In the genomic region with DNA sequence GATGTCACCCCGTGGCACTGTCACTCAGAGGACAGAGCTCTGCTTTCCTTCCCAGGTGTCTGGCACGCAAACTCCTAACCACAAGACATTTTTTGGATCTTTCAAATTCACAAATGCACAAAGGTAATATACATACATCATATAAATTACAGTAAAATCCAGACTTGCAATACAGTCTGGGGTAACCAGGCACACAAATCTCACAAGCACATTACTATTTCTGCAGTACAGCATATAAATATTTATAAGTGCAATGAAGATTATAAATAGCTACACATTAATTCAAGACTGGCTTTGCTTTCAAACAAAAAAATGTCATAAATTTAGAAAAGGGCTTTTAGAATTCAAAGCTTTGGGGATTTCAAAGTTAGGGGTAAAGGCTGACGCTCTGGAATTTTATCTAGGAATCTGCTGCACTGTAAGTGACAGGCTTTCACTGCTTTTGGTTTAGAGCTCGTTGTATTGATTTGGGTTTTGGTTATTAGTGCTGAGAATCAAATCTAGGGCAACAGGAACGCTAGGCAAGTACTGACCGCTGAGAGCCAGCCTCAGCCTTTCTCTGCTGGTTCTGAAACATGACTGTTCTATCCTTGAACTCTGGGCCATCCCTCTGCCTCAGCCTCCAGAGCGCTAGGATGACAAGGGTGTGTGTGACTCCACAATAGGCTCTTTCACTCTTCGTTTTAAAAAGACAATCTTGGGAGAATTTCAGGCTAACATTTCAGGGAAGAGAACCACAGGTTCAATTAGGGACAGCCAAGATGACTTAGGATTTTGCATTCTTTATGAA, we compare ENCODE assay signal across 28 mouse cellular contexts. TPM values are rescaled to one million over a fixed set of nuclear protein-coding genes. Genes with fewer than 3 reads are reported as not detected.
DNase-seq lines count a peak whose midpoint lies in the region; ATAC-seq and TF ChIP-seq lines count a peak whose summit lies in the region.
"Had no signal": no experiment of that assay in that cellular context is flagged by ENCODE, and none has a peak within 500 bp of the region (broad histone marks: within the 10 kb centered on the region; RNA-seq: fewer than 3 reads in every experiment).

No protein-coding gene starts in this region.

- H3K9me3 ChIP-seq in forebrain, embryonic 15.5 days, result no peaks in the 10 kb centered on the region
- no peaks in the 10 kb centered on the region for H3K9me3 ChIP-seq in forebrain, embryonic 13.5 days (replicated peaks)
- H3K9me3 ChIP-seq in forebrain, embryonic 16.5 days (ENCODE audit: control insufficient read depth, low read length), result no peaks in the 10 kb centered on the region
- H3K9me3 ChIP-seq in forebrain, postnatal 0 days (ENCODE audit: low read length), result no peaks in the 10 kb centered on the region
- H3K9me3 ChIP-seq: hindbrain, embryonic 15.5 days; midbrain, embryonic 12.5 days; neural tube, embryonic 12.5 days had no signal

- no peak overlapping the region for H3K4me2 ChIP-seq in forebrain, embryonic 15.5 days (replicated peaks)
- H3K4me2 ChIP-seq in forebrain, embryonic 13.5 days, result no peak overlapping the region
- 0 out of 2 replicates have a peak overlapping the region, but pooled peaks have one; percentile 11 for H3K4me2 ChIP-seq in forebrain, embryonic 16.5 days (ENCODE audit: low read length)
- H3K4me2 ChIP-seq in forebrain, postnatal 0 days (ENCODE audit: low read depth), result no peak overlapping the region
- H3K4me2 ChIP-seq: heart, embryonic 11.5 days; hindbrain, embryonic 15.5 days; lung, embryonic 14.5 days; midbrain, embryonic 12.5 days; neural tube, embryonic 12.5 days had no signal

- peaks cover 7% of the 10 kb centered on the region for H3K4me1 ChIP-seq in forebrain, embryonic 15.5 days
- H3K4me1 ChIP-seq in forebrain, embryonic 13.5 days, result 0 out of 2 replicates have a peak, but pooled peaks cover 4% of the 10 kb centered on the region
- H3K4me1 ChIP-seq in kidney, adult 2 months (ENCODE audit: control insufficient read depth, insufficient read depth, low read length), result peaks cover 6% of the 10 kb centered on the region
- peaks cover 10% of the 10 kb centered on the region for H3K4me1 ChIP-seq in forebrain, embryonic 16.5 days (replicated peaks; ENCODE audit: control insufficient read depth, insufficient read depth, low read length)
- H3K4me1 ChIP-seq in forebrain, postnatal 0 days (ENCODE audit: insufficient read depth), result no peaks in the 10 kb centered on the region
- H3K4me1 ChIP-seq: hindbrain, embryonic 15.5 days; midbrain, embryonic 12.5 days; neural tube, embryonic 12.5 days had no signal

- H3K9ac ChIP-seq in forebrain, embryonic 15.5 days (replicated peaks), result no peak overlapping the region
- no peak overlapping the region for H3K9ac ChIP-seq in forebrain, embryonic 13.5 days
- no peak overlapping the region for H3K9ac ChIP-seq in forebrain, embryonic 16.5 days (replicated peaks; ENCODE audit: low read depth, low read length)
- no peak overlapping the region for H3K9ac ChIP-seq in forebrain, postnatal 0 days
- H3K9ac ChIP-seq: hindbrain, embryonic 15.5 days; liver, embryonic 14.5 days; lung, embryonic 14.5 days; midbrain, embryonic 12.5 days; neural tube, embryonic 12.5 days had no signal

- no peak for TF ChIP-seq POLR2A in kidney, adult 2 months (IDR thresholded peaks at IDR 0.05; ENCODE audit: low read depth, low read length)

- no peak; the same call in 1 of the 2 replicates for ATAC-seq in forebrain, embryonic 15.5 days (replicated peaks)
- ATAC-seq in forebrain, embryonic 13.5 days, result no peak
- peak; percentile 62; the same call in 1 of the 2 replicates for ATAC-seq in forebrain, embryonic 16.5 days
- peak; percentile 86 for ATAC-seq in forebrain, postnatal 0 days
- ATAC-seq: inflammation-experienced regulatory T-cells, adult 6 months had no signal

- WGBS in forebrain, embryonic 15.5 days, result 81% methylated on average over 8 of the region's 8 CpGs
- 90% methylated on average over 8 of the region's 8 CpGs for WGBS in forebrain, embryonic 13.5 days
- WGBS in kidney, adult 2 months, result 48% methylated on average over 8 of the region's 8 CpGs
- 74% methylated on average over 8 of the region's 8 CpGs for WGBS in forebrain, embryonic 16.5 days
- 65% methylated on average over 8 of the region's 8 CpGs for WGBS in forebrain, postnatal 0 days

- H3K27me3 ChIP-seq in forebrain, embryonic 15.5 days, result no peaks in the 10 kb centered on the region
- H3K27me3 ChIP-seq in forebrain, embryonic 13.5 days, result no peaks in the 10 kb centered on the region
- no peaks in the 10 kb centered on the region for H3K27me3 ChIP-seq in kidney, adult 2 months (replicated peaks; ENCODE audit: control insufficient read depth, insufficient read depth, low read length)
- no peaks in the 10 kb centered on the region for H3K27me3 ChIP-seq in forebrain, embryonic 16.5 days (replicated peaks; ENCODE audit: control insufficient read depth, insufficient read depth, low read length)
- no peaks in the 10 kb centered on the region for H3K27me3 ChIP-seq in forebrain, postnatal 0 days (ENCODE audit: insufficient read depth, low read length)
- H3K27me3 ChIP-seq: hindbrain, embryonic 15.5 days; midbrain, embryonic 12.5 days; neural tube, embryonic 12.5 days had no signal

- DNase-seq in kidney, adult 2 months, result peak; percentile 19
- DNase-seq in kidney, adult 8-10 months, result no peak
- DNase-seq in forebrain, postnatal 0 days, result no peak
- DNase-seq in lung, postnatal 10 days, result no peak
- DNase-seq: B cell, adult 2 months; cerebellum, adult 2 months; cerebellum, postnatal 14 days; gastrocnemius, postnatal 25 days; heart, adult 11 months; kidney, adult 11 months; kidney, postnatal 25 days; liver; lung, embryonic 14.5 days; thymus, postnatal 4 days had no signal

- H3K4me3 ChIP-seq in forebrain, embryonic 15.5 days, result no peak overlapping the region
- no peak overlapping the region for H3K4me3 ChIP-seq in forebrain, embryonic 13.5 days
- no peak overlapping the region for H3K4me3 ChIP-seq in kidney, adult 2 months (ENCODE audit: insufficient read depth, low read depth, low read length)
- no peak overlapping the region for H3K4me3 ChIP-seq in forebrain, embryonic 16.5 days (replicated peaks; ENCODE audit: low read length)
- H3K4me3 ChIP-seq in forebrain, postnatal 0 days (ENCODE audit: low read depth, low read length), result no peak overlapping the region
- H3K4me3 ChIP-seq: hindbrain, embryonic 15.5 days; midbrain, embryonic 12.5 days; myocyte; neural tube, embryonic 12.5 days had no signal

- no peak for TF ChIP-seq CTCF in kidney, adult 2 months (conservative IDR thresholded peaks at IDR 0.05; ENCODE audit: insufficient read depth, insufficient read length, low read depth, low read length)
- TF ChIP-seq CTCF in forebrain, postnatal 0 days (IDR thresholded peaks at IDR 0.05; ENCODE audit: low read depth), result no peak

- H3K27ac ChIP-seq in forebrain, embryonic 15.5 days (replicated peaks), result peak overlapping the region; percentile 67
- no peak overlapping the region; the same call in 1 of the 2 replicates for H3K27ac ChIP-seq in forebrain, embryonic 13.5 days
- peak overlapping the region; percentile 93 for H3K27ac ChIP-seq in kidney, adult 2 months (ENCODE audit: insufficient read depth, low read depth, low read length)
- H3K27ac ChIP-seq in forebrain, embryonic 16.5 days (ENCODE audit: low read length), result peak overlapping the region; percentile 60
- peak overlapping the region; percentile 60; the same call in 1 of the 2 replicates for H3K27ac ChIP-seq in forebrain, postnatal 0 days (ENCODE audit: low read depth, low read length)
- H3K27ac ChIP-seq: hindbrain, embryonic 15.5 days; liver, embryonic 14.5 days; midbrain, embryonic 12.5 days; neural tube, embryonic 12.5 days had no signal

- H3K36me3 ChIP-seq in forebrain, embryonic 15.5 days, result no peaks in the 10 kb centered on the region
- no peaks in the 10 kb centered on the region; the same call in 1 of the 2 replicates for H3K36me3 ChIP-seq in forebrain, embryonic 13.5 days (ENCODE audit: poor library complexity, severe bottlenecking)
- H3K36me3 ChIP-seq in kidney, adult 2 months (ENCODE audit: control insufficient read depth, insufficient read depth, low read length), result no peaks in the 10 kb centered on the region
- H3K36me3 ChIP-seq in forebrain, embryonic 16.5 days (ENCODE audit: control insufficient read depth, insufficient read depth), result no peaks in the 10 kb centered on the region; the same call in 1 of the 2 replicates
- H3K36me3 ChIP-seq in forebrain, postnatal 0 days (ENCODE audit: insufficient read depth), result no peaks in the 10 kb centered on the region
- H3K36me3 ChIP-seq: hindbrain, embryonic 15.5 days; midbrain, embryonic 12.5 days had no signal

RNA-seq across cellular contexts. Expression of a gene that starts 16.3 kb away (rescaled TPM):
- polyA plus RNA-seq in forebrain, embryonic 15.5 days (2015; fragmentation: Nextera tagmentation; extraction: Ambion mirVana), result 76.7 and 78.5 TPM in 2 replicates
- 70.3 and 73.2 TPM in 2 replicates for polyA plus RNA-seq in forebrain, embryonic 13.5 days (2015; fragmentation: Nextera tagmentation; extraction: Ambion mirVana)
- 182 and 201 TPM in 2 replicates for polyA plus RNA-seq in kidney, adult 2 months (2012; rRNA removed)
- polyA plus RNA-seq in forebrain, embryonic 16.5 days (2015; fragmentation: Nextera tagmentation; extraction: Ambion mirVana), result 76.9 and 86.5 TPM in 2 replicates
- 67.0 and 86.4 TPM in 2 replicates for total RNA-seq in forebrain, postnatal 0 days (2014; rRNA removed)
- 42.3 and 53.6 TPM in 2 replicates for polyA plus RNA-seq in forebrain, postnatal 0 days (2015; fragmentation: Nextera tagmentation; extraction: Ambion mirVana)

RNA-seq across cellular contexts. Expression of a gene that starts 48.5 kb away (rescaled TPM):
- 0.38 and 0.80 TPM in 2 replicates for polyA plus RNA-seq in forebrain, embryonic 15.5 days (2015; fragmentation: Nextera tagmentation; extraction: Ambion mirVana)
- polyA plus RNA-seq in forebrain, embryonic 13.5 days (2015; fragmentation: Nextera tagmentation; extraction: Ambion mirVana), result 0.23 and 0.64 TPM in 2 replicates
- not detected in 2 replicates for polyA plus RNA-seq in kidney, adult 2 months (2012; rRNA removed)
- polyA plus RNA-seq in forebrain, embryonic 16.5 days (2015; fragmentation: Nextera tagmentation; extraction: Ambion mirVana), result 0.44 and 0.51 TPM in 2 replicates
- 0.23 and 0.62 TPM in 2 replicates for total RNA-seq in forebrain, postnatal 0 days (2014; rRNA removed)
- 0.08 and 0.29 TPM in 2 replicates for polyA plus RNA-seq in forebrain, postnatal 0 days (2015; fragmentation: Nextera tagmentation; extraction: Ambion mirVana)
- total RNA-seq: hematopoietic stem cell, adult 5-6 weeks; megakaryocyte progenitor cell, adult 5-6 weeks had no signal
- polyA plus RNA-seq: heart, postnatal 0 days; inflammation-experienced regulatory T-cells, adult 6 months; limb, embryonic 11.5 days; lung, embryonic 14.5 days had no signal

Comparison
In these comparisons a context has a peak if more than half of its experiments do, and no peak if none do; other contexts are left out.
1. ATAC-seq: peak in forebrain, embryonic 16.5 days (single experiment) and forebrain, postnatal 0 days (single experiment); none in forebrain, embryonic 15.5 days (single experiment) and forebrain, embryonic 13.5 days (single experiment).